Mouse (Mus musculus) midbrain, embryonic 11.5 days (tissue): ENCODE measurements around the gene Alg1. TPM values are rescaled to one million over a fixed set of nuclear protein-coding genes. Genes with fewer than 3 reads are reported as not detected.

Source experiments
- ATAC-seq: fragments of 200-750 bp; cut with Nextera tagmentation; 2 replicates; pipeline ENCODE4 v1.8.0; 2017; ENCODE audit warnings: moderate TSS enrichment, moderate library complexity; ENCODE audit not compliant: low FRiP score
- DNase-seq: peaks from one replicate; pipeline ENCODE4 v3.0.0; 2015; ENCODE audit warnings: low spot score; ENCODE audit errors: missing footprints
- H3K27ac ChIP-seq: fragments of 300-500 bp; sonication (generic); 2 replicates; pipeline ENCODE4 v1.5.1; 2014; ENCODE audit warnings: low read depth, low read length
- H3K27me3 ChIP-seq: fragments of 300-500 bp; sonication (generic); 2 replicates; pipeline ENCODE4 v1.6.1; 2014; ENCODE audit warnings: mild to moderate bottlenecking, low read length, moderate library complexity, mixed read lengths; ENCODE audit not compliant: control insufficient read depth, insufficient read depth
- H3K36me3 ChIP-seq: fragments of 300-500 bp; sonication (generic); 2 replicates; pipeline ENCODE4 v1.6.1; 2014; ENCODE audit warnings: mild to moderate bottlenecking, low read length, moderate library complexity, mixed read lengths; ENCODE audit not compliant: control insufficient read depth, insufficient read depth
- H3K4me1 ChIP-seq: fragments of 300-500 bp; sonication (generic); 2 replicates; pipeline ENCODE4 v1.6.1; 2014; ENCODE audit warnings: low read length; ENCODE audit not compliant: control insufficient read depth, insufficient read depth
- H3K4me2 ChIP-seq: fragments of 300-500 bp; sonication (generic); 2 replicates; pipeline ENCODE4 v1.6.1; 2014; ENCODE audit warnings: mild to moderate bottlenecking, moderate library complexity
- H3K4me3 ChIP-seq: fragments of 300-500 bp; sonication (generic); 2 replicates; pipeline ENCODE4 v1.5.1; 2014; ENCODE audit warnings: low read depth, low read length
- H3K9ac ChIP-seq: fragments of 300-500 bp; sonication (generic); 2 replicates; pipeline ENCODE4 v1.6.1; 2014; ENCODE audit warnings: low read length
- H3K9me3 ChIP-seq: fragments of 300-500 bp; sonication (generic); 2 replicates; pipeline ENCODE4 v1.6.1; 2016; ENCODE audit warnings: low read length; ENCODE audit not compliant: control insufficient read depth
- WGBS: fragments of 180-500 bp; shearing (Covaris S2); extraction: QIAGEN DNeasy Blood & Tissue Kit; methylation state at CpG from one replicate; pipeline ENCODE4 v1.1.7; 2014; 5-methylcytosine and 5-hydroxymethylcytosine counted together
- polyA plus RNA-seq: library from polyadenylated mRNA; unstranded; fragments of >200 nt; fragmentation: Nextera tagmentation; extraction: Ambion mirVana; gene quantifications from 2 replicates; pipeline ENCODE4 v1.2.1, GENCODE M21; 2014

Gene Alg1
- polyA plus RNA-seq, 1 experiment from 2014 or later, result 26.6 TPM

GRCm38 (mm10) chr16:5252260-5252659 lies 18.8 kb downstream of the Alg1 start:
- ATAC-seq, result no peak
- H3K9ac ChIP-seq, result no peak overlapping the region
- H3K27me3 ChIP-seq, result no peaks in the 10 kb centered on the region
- 94% methylated on average over 2 of the region's 2 CpGs for WGBS
- no peak overlapping the region for H3K27ac ChIP-seq
- no peak for DNase-seq
- no peak overlapping the region for H3K4me2 ChIP-seq
- H3K4me1 ChIP-seq, result peaks cover 9% of the 10 kb centered on the region
- H3K4me3 ChIP-seq, result no peak overlapping the region
- H3K36me3 ChIP-seq, result no peaks in the 10 kb centered on the region
- H3K9me3 ChIP-seq, result no peaks in the 10 kb centered on the region

- Histone ChIP-seq H3K27me3 (no peaks in the 10 kb centered on the region), H3K4me1 (peaks cover 9% of the 10 kb centered on the region), H3K4me3 (peak overlapping the region; percentile 58), H3K4me2 (peak overlapping the region; percentile 86), H3K9me3 (no peaks in the 10 kb centered on the region), H3K36me3 (no peaks in the 10 kb centered on the region), H3K27ac (no peak overlapping the region), H3K9ac (peak overlapping the region; percentile 70; the same call in 1 of the 2 replicates)
- ATAC-seq (peak; percentile 40), DNase-seq (peak; percentile 94)
- WGBS, result 8% methylated on average over 15 of the region's 15 CpGs
Measured at GRCm38 (mm10) chr16:5254346-5255025, 21.1 kb downstream of the Alg1 start.

- peak overlapping the region; percentile 86 for H3K4me2 ChIP-seq
- no peaks in the 10 kb centered on the region for H3K9me3 ChIP-seq
- H3K36me3 ChIP-seq, result no peaks in the 10 kb centered on the region
- no peaks in the 10 kb centered on the region for H3K27me3 ChIP-seq
- peak overlapping the region; percentile 58 for H3K4me3 ChIP-seq
- ATAC-seq (peak; percentile 17; the same call in 1 of the 2 replicates), DNase-seq (no peak)
- peaks cover 9% of the 10 kb centered on the region for H3K4me1 ChIP-seq
- 2% methylated on average over 27 of the region's 27 CpGs for WGBS
- H3K27ac ChIP-seq, result no peak overlapping the region
- peak overlapping the region; percentile 70 for H3K9ac ChIP-seq
Measured at GRCm38 (mm10) chr16:5255081-5255740, 21.8 kb downstream of the Alg1 start.

GRCm38 (mm10) chr16:5255779-5256496 lies 22.5 kb downstream of the Alg1 start, which contains the start of gene Eef2kmt:
Gene Eef2kmt (minus strand): TSS chr16:5255983.
- DNase-seq (peak; percentile 99), ATAC-seq (peak; percentile 97)
- H3K9ac ChIP-seq, result peak within 1 kb of the TSS; percentile 70
- no peaks in the 10 kb centered on the region for H3K9me3 ChIP-seq
- H3K4me2 ChIP-seq, result peak within 1 kb of the TSS; percentile 86
- no peaks in the 10 kb centered on the region for H3K27me3 ChIP-seq
- no peaks in the 10 kb centered on the region for H3K36me3 ChIP-seq
- H3K4me1 ChIP-seq, result peaks cover 9% of the 10 kb centered on the region
- peak within 1 kb of the TSS; percentile 35; the same call in 1 of the 2 replicates for H3K27ac ChIP-seq
- WGBS, result 2% methylated on average over 57 of the region's 57 CpGs
- peak within 1 kb of the TSS; percentile 58 for H3K4me3 ChIP-seq

GRCm38 (mm10) chr16:5263156-5263555 lies 29.7 kb downstream of the Alg1 start:
- H3K27ac ChIP-seq, result no peak overlapping the region
- WGBS, result 80% methylated on average over 8 of the region's 8 CpGs
- H3K4me3 ChIP-seq, result no peak overlapping the region
- H3K4me1 ChIP-seq, result no peaks in the 10 kb centered on the region
- H3K4me2 ChIP-seq, result no peak overlapping the region
- no peaks in the 10 kb centered on the region for H3K36me3 ChIP-seq
- DNase-seq (no peak), ATAC-seq (no peak)
- H3K9me3 ChIP-seq, result no peaks in the 10 kb centered on the region
- no peak overlapping the region for H3K9ac ChIP-seq
- no peaks in the 10 kb centered on the region for H3K27me3 ChIP-seq

- no peaks in the 10 kb centered on the region for H3K36me3 ChIP-seq
- WGBS, result 87% methylated on average over 7 of the region's 7 CpGs
- no peak for ATAC-seq
Measured at GRCm38 (mm10) chr16:5263926-5264325, 30.5 kb downstream of the Alg1 start.

GRCm38 (mm10) chr16:5271411-5272035 lies 38.1 kb downstream of the Alg1 start:
- WGBS, result 80% methylated on average over 4 of the region's 4 CpGs
- Histone ChIP-seq H3K9me3 (no peaks in the 10 kb centered on the region), H3K4me2 (no peak overlapping the region), H3K27me3 (no peaks in the 10 kb centered on the region), H3K36me3 (no peaks in the 10 kb centered on the region), H3K27ac (no peak overlapping the region), H3K4me3 (no peak overlapping the region), H3K9ac (no peak overlapping the region), H3K4me1 (no peaks in the 10 kb centered on the region)
- DNase-seq (no peak), ATAC-seq (no peak)

More at GRCm38 (mm10) chr16:5263926-5264325, 30.5 kb downstream of the Alg1 start:
- Histone ChIP-seq H3K9me3 (no peaks in the 10 kb centered on the region), H3K4me2 (no peak overlapping the region), H3K4me3 (no peak overlapping the region), H3K9ac (no peak overlapping the region), H3K27ac (no peak overlapping the region), H3K27me3 (no peaks in the 10 kb centered on the region), H3K4me1 (no peaks in the 10 kb centered on the region)
- no peak for DNase-seq

GRCm38 (mm10) chr16:5272371-5272770 lies 39.0 kb downstream of the Alg1 start:
- ATAC-seq (no peak), DNase-seq (no peak)
- Histone ChIP-seq H3K9ac (no peak overlapping the region), H3K27me3 (no peaks in the 10 kb centered on the region), H3K4me3 (no peak overlapping the region), H3K9me3 (no peaks in the 10 kb centered on the region), H3K27ac (no peak overlapping the region), H3K4me2 (no peak overlapping the region), H3K36me3 (no peaks in the 10 kb centered on the region), H3K4me1 (no peaks in the 10 kb centered on the region)
- 86% methylated on average over 3 of the region's 3 CpGs for WGBS
